Mouse (Mus musculus) yolk sac, embryonic 10.5 days (tissue): ENCODE results near the gene Gm2163.
"Not testable (repeated sequence)": the region's sequence is repeated elsewhere in the genome, so short reads cannot be mapped to it uniquely, and the experiment has no call there.

Experiments used
- DNase-seq: peaks from one replicate; pipeline ENCODE4 v3.0.0-alpha.2; 2017; ENCODE audit warnings: low spot score

Gene Gm2163

DNA sequence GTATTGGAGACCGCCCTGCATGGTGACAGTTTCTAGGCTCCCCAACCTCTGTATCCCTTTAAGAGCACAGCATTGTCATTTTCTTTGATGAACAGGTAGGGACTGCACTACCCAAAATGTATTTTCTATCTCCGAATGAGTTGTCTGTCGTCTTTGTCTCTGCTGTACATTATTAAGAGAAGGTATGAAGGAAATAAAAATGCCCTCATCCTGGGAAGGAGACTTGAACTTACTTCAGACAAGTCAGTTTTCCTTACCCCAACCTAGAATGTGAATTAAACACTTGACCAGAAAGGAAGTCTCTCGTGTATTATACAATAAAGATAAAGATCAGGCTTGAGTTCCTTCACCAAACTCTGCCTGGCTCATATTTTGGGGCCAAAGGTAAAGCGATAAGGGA, at the start of gene Gm2163:
Gene Gm2163 (plus strand): TSS at position 301 of the 400 bp plus-strand sequence.
- not testable (repeated sequence) for DNase-seq

GRCm38 (mm10) chr4:42439078-42439477, 27.5 kb upstream of the Gm2163 start, which contains the start of gene Gm21586:
Gene Gm21586, plus strand, starts transcription at chr4:42439378.
- DNase-seq = not testable (repeated sequence)

DNA sequence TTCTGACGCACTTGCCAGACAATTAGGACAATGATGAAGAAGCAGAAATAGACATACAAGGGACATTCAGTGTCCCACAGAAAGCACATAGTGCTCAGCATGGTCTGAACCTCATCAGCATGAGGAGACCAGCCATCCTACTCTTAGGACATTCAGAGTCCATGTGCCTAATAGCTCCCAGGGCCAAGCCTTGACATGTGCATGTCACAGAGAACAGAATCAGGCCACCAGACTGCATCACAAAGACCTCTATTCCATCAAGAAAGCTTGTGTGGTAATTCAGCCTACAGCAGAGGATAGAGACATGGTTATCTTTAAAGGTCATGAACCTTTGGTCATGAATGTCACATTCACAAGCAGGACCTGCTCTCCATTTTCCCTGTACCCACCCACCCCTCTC, 61.5 kb downstream of the Gm2163 start, which contains the start of gene Fam205a2:
Gene Fam205a2 (minus strand): TSS at position 101 of the 400 bp plus-strand sequence.
- DNase-seq = not testable (repeated sequence)

- DNase-seq = not testable (repeated sequence)
Measured at GRCm38 (mm10) chr4:42611895-42612294, 145.3 kb downstream of the Gm2163 start, which contains the start of gene Gm10591. Gene Gm10591, plus strand, starts transcription at chr4:42612195.

DNA sequence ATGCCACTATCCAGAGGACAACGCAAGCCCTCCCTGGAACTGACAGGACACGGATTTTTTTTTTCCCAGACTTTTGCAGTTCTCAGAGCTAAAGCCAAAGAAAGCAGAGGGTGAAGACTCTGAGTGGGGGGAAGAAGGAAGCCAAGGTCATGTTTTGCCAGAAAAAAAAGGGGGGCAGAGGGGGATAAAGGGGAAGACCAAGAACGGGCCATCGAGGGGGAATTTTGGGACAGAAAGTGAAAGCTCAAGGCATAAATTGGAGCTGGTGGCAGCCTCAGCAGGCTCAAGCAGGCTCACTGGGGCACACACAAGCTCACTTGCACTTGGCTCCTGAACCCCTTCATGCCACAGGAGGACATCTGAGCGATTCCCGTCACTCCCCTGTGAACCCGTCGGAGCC, 162.9 kb downstream of the Gm2163 start, which contains the start of gene Gm2564:
Gene Gm2564 (plus strand): TSS at position 301 of the 400 bp plus-strand sequence.
- DNase-seq = not testable (repeated sequence)
